Comparison of ENCODE assay signal across 35 mouse cellular contexts in the genomic region with DNA sequence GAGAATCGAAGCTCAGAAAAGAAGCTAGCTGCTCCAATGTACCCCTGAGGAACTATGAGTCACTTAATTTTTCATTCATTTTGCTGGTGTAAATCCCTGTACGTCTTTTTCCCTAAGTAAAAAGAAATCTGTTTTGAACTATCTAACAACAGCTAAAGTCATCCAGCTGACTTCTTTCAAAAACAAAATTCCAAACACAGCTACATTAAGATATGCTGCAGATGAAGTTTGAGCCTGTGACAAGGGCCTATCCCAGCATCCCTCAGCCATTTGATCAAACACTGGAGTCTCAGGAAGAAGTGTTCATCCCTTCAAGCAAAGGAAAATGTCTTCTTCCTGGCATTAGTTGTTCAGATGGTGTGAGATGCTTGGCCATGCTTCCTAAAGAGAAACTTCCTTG.
"Had no signal": no experiment of that assay in that cellular context is flagged by ENCODE, and none has a peak within 500 bp of the region (broad histone marks: within the 10 kb centered on the region; RNA-seq: fewer than 3 reads in every experiment).

No protein-coding gene starts in this region.

- H3K4me3 ChIP-seq: heart, embryonic 10.5 days; heart, embryonic 12.5 days; heart, embryonic 13.5 days; heart, embryonic 15.5 days; hindbrain, embryonic 10.5 days; hindbrain, embryonic 12.5 days; hindbrain, embryonic 13.5 days; hindbrain, embryonic 15.5 days; intestine, embryonic 15.5 days; kidney, embryonic 15.5 days; layer of hippocampus, adult 2 months had no signal

- H3K27me3 ChIP-seq: heart, embryonic 12.5 days; heart, embryonic 13.5 days; heart, embryonic 15.5 days; hindbrain, embryonic 12.5 days; hindbrain, embryonic 13.5 days; hindbrain, embryonic 15.5 days; intestine, embryonic 15.5 days; kidney, embryonic 15.5 days had no signal

- H3K9ac ChIP-seq: heart, embryonic 12.5 days; heart, embryonic 13.5 days; heart, embryonic 15.5 days; hindbrain, embryonic 12.5 days; hindbrain, embryonic 13.5 days; hindbrain, embryonic 14.5 days; hindbrain, embryonic 15.5 days; intestine, embryonic 15.5 days; kidney, embryonic 15.5 days had no signal

- DNase-seq: heart, postnatal 10 days; heart, postnatal 14 days; heart, postnatal 36 days; heart, postnatal 4 days; kidney, adult 11 months; kidney, adult 18-20 months; kidney, adult 2 months; kidney, adult 8-10 months; kidney, adult 9 months; kidney, postnatal 10 days; kidney, postnatal 14 days; kidney, postnatal 25 days; kidney, postnatal 36 days; kidney, postnatal 4 days; layer of hippocampus, adult 9-11 months; layer of hippocampus, postnatal 36 days had no signal

- H3K9me3 ChIP-seq: heart, embryonic 10.5 days; heart, embryonic 12.5 days; heart, embryonic 13.5 days; heart, embryonic 15.5 days; hindbrain, embryonic 10.5 days; hindbrain, embryonic 12.5 days; hindbrain, embryonic 13.5 days; hindbrain, embryonic 15.5 days; intestine, embryonic 15.5 days; kidney, embryonic 15.5 days had no signal

- H3K4me1 ChIP-seq: heart, embryonic 10.5 days; heart, embryonic 12.5 days; heart, embryonic 13.5 days; heart, embryonic 15.5 days; hindbrain, embryonic 10.5 days; hindbrain, embryonic 12.5 days; hindbrain, embryonic 13.5 days; hindbrain, embryonic 15.5 days; intestine, embryonic 15.5 days; kidney, embryonic 15.5 days had no signal

- ATAC-seq: hindbrain, embryonic 16.5 days; hindbrain, postnatal 0 days; inflammation-experienced regulatory T-cells, adult 6 months; intestine, embryonic 15.5 days; intestine, embryonic 16.5 days; intestine, postnatal 0 days had no signal

- H3K4me2 ChIP-seq: heart, embryonic 11.5 days; heart, embryonic 12.5 days; heart, embryonic 13.5 days; heart, embryonic 15.5 days; hindbrain, embryonic 12.5 days; hindbrain, embryonic 13.5 days; hindbrain, embryonic 14.5 days; hindbrain, embryonic 15.5 days; intestine, embryonic 15.5 days; kidney, embryonic 15.5 days had no signal

- H3K36me3 ChIP-seq: heart, embryonic 10.5 days; heart, embryonic 12.5 days; heart, embryonic 13.5 days; heart, embryonic 15.5 days; hindbrain, embryonic 10.5 days; hindbrain, embryonic 12.5 days; hindbrain, embryonic 13.5 days; hindbrain, embryonic 15.5 days; intestine, embryonic 15.5 days; kidney, embryonic 15.5 days had no signal

- H3K27ac ChIP-seq: heart, embryonic 10.5 days; heart, embryonic 13.5 days; heart, embryonic 15.5 days; hindbrain, embryonic 10.5 days; hindbrain, embryonic 12.5 days; hindbrain, embryonic 13.5 days; hindbrain, embryonic 14.5 days; hindbrain, embryonic 15.5 days; hindbrain, postnatal 0 days; intestine, embryonic 15.5 days; kidney, embryonic 15.5 days; kidney, postnatal 0 days; layer of hippocampus, adult 2 months had no signal
